Mouse (Mus musculus) ovary, adult 18-20 months (tissue): ENCODE data around the gene Obscn.

Experiments
- DNase-seq: peaks from one replicate; pipeline ENCODE4 v3.0.0; 2022; ENCODE audit warnings: low spot score, mixed read lengths

Obscn gene

DNA sequence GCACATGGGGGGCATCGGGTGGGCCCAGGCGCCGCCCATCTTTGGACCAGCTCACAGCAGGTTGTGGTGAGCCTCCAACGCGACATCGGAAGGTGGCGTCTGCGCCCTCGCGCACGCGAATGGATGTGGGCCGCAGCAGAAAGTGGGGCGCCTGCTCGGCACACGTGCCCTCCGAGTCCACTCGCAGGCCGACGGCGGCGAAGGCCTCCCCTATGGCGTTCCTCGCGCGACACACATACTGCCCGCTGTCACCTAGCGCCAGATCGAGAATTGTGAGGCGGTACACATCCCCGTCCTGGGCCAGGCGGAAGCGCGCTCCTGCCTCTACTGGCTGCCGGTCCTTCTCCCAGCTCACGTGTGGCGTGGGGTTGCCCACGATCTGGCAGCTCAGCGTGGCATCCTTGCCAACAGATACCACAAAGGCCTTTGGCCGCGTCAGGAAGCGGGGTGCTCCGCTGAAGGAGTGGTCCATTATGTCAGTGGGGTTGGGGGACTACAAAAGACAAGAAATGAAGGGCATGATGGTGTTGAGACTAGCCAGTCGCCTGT lies at the start of gene Obscn:
Gene Obscn, minus strand, starts transcription at position 499 of the 549 bp plus-strand sequence.
- DNase-seq: no peak

DNA sequence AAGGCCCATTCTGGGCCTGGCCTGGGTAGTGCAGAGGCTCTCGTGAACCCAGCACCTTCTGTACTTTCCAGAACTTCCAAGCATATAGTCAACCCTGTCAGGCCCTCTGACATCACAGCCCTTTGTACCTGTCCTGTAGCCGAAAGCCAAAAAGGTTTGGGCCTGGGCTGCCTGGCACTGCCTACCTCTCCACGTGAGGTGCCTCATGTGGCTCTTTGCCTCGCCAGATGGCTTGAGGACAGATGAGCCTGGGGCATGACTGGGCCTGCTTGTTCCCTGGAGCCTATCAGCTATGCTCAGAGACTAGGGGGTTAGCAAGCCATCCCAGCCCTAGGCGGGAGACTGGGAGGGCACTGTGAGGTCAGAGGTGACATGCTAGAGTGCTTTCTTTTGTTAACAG lies 49.3 kb upstream of the Obscn start:
- no peak for DNase-seq

DNA sequence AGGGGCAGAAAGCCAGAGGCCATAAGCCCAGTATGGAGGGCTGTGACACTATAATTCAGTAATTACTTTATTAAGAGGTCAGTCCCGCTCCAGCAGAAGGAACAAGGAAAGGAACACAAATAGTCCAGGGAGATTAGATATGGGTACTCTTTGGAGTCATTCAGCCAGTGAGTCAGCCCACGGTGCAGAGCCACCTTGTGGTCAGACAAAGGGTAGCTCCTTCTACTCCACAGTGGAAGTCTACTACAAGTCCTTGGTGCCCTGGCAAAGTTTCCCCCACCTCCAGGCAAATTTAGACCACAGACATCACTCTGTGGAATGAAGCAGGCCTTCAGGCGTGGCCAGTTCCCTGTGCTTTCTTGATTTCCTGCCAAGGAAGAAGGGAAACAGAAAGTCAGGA lies 47.6 kb upstream of the Obscn start:
- DNase-seq: peak; percentile 62

DNA sequence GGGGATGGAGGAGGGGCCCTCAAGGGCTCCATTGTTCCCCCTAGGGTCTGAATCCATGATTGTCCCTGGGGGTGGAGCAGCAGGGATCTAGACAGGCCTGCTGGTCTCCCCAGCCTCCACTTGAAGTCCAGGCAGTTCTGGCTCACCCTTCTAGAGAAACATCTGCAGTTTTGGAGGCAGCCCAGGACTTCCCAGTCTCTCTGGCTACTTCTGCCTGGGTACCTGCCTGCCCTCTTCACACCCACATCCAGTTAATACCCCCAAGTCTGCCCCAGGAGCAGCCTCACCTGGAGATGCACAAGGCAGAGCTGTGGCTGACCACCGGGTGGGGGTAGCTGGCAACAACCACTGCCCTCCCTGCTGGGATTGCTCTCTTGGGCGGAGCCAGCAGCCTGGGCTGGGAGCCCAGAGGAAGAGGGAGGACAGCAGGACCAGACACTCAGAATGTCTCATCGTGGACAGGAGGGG lies 46.7 kb upstream of the Obscn start, which contains the start of gene Gjc2:
Gene Gjc2, minus strand, starts transcription at position 350 of the 468 bp plus-strand sequence.
- DNase-seq: peak; percentile 64

DNA sequence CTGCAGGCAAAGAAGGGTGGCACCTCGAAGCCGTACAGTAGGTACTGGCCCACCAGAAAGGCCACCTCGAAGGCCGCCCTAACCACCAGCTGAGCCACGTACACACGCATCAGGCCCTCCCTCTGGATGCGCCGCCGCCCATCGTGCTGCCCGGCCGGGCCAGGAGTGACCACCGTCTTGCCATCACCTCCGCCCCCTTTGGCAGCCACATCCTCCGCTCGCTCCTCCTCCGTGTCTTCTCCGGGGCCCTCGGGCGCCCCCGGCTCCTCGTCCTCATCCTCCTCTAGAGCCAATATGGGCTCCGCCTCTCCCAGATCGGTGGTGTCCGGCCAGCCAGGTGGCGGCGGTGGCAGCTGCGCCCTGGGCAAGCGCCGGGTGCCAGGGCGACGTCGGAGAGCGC lies 40.7 kb upstream of the Obscn start:
- no peak for DNase-seq

DNA sequence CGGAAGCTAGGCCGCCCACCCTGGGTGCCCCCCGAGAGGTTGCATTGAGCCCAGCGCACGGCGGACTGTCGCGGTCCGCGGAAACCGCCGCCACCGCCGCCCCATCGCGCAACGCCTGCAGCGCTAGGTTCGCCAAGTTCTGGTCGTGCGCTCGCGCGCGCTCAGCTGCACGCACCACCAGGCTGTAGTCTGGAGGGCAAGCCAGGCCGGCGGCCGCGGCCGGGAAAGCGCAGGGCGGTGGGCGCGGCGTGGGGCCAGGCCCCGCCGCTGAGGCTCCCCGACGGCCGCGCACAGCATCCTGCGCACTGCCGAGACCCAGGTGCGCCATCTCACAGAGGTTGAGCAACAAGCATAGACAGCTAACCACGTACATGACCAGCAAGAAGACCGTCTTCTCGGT lies 40.3 kb upstream of the Obscn start:
- no peak for DNase-seq

DNA sequence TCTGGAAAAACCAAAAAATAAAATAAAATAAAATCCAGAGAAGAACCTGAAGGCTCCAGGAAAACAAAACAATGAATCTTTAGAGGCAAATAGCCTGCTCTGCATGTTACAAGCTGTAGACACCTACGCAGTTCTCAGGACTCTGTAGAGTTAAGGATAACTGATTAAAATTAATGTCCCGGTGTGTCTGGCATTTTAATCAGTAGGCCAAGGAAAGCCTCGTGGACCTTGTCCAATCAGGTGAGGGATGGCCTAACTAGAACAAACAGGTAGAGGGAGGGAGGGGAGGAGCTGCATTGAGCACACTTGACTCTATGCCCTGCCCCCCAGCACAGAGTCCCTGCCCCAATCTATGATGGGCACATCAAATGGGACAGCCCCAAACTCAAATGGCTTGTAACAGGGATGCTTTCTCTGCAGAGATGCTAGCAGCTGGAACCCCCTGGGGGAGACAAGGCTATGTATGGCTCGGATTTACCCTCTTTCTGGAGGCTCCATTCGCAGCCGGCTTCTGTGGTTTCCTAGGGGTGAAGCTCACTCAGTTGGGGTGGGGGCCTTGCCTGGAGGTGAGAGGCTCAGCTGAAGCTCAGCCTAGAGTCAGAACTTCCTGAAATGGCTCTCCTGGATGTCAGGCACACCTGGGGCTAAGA lies 38.1 kb upstream of the Obscn start:
- no peak for DNase-seq

DNA sequence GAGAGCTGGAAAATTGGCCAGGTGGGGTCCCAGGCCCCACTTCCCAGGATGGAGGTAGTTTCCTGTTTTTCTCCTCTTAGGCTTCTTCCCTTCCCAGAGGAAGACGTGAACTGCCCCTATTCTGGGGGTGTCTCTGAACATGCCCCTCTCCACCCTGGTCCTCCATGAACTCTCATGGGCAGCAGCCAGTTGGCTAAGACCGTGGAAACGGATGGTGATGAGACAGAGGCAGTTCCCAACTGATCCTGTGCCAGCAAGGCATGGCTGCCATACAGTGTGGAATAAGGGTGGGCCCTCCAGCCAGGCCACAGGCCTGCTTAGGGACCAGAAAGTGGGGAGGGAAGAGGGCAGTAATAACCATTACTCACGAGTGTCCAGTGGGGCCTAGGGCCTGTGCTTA lies 34.3 kb upstream of the Obscn start:
- DNase-seq: no peak

DNA sequence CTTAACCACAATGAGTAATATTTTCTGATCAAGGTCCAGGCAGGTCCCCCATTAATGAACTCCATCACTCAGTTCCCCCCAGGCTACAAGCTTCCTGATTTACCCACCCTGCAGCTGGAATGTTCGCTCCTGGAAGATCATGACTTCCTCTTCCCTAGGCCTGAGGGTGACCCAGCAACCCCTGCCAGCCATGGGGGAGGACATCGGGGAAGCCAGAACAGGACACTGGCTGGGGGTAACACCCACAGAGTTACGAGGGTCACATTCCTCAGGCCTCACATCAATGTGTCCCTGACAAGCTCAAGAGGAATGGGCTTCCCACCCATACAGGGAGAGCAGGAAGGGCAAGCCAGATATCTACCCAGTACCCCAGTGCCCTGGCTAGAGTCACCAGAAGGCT lies 33.6 kb upstream of the Obscn start:
- DNase-seq: no peak

DNA sequence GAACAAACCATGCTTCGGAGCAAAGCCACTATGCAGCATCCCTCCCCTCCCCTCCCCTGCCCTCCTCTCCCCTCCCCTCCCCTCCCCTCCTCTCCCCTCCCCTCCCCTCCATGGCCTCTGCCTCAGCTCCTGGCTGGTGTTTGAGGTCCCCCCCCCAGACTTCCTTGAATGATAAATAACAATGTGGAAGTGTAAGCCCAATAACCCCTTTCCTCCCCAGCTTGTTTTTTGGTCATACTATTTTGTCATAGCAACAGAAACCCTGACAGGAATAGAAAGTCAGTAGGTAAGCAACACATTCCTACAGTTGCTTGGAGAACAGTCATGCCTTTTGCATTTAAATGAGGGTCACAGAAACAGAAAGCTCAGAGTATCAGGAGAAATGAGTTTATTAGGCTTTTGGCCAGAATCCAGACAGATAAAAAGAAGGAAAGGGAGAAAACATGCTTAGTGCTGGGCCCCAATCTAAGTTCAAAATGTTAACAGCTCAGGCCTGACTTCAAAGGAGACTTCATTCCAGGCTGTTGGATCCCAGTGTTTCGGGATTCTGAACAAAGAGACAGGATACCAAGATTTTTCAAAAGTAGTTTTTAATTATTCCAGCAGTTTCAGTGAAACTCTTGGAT lies 29.5 kb upstream of the Obscn start:
- no peak for DNase-seq

DNA sequence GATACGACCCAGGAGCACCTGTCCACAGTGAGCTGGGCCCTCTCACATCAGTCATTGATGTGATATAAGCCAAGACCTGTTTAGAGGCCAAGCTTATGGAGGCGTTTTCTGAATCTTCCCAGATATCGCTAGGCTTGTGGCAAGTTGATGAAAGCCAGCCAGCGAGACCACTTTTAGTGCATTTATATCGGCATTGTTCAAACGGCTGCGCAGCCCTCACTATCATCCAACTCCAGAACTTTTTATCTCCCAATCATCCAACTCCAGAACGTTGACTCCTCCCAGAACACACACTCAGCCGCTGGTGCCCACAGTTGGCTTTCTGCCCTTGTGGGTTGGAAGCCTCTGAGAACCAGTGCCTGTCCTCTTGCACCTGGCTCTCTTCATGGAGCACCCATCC lies 28.2 kb upstream of the Obscn start:
- DNase-seq: no peak

DNA sequence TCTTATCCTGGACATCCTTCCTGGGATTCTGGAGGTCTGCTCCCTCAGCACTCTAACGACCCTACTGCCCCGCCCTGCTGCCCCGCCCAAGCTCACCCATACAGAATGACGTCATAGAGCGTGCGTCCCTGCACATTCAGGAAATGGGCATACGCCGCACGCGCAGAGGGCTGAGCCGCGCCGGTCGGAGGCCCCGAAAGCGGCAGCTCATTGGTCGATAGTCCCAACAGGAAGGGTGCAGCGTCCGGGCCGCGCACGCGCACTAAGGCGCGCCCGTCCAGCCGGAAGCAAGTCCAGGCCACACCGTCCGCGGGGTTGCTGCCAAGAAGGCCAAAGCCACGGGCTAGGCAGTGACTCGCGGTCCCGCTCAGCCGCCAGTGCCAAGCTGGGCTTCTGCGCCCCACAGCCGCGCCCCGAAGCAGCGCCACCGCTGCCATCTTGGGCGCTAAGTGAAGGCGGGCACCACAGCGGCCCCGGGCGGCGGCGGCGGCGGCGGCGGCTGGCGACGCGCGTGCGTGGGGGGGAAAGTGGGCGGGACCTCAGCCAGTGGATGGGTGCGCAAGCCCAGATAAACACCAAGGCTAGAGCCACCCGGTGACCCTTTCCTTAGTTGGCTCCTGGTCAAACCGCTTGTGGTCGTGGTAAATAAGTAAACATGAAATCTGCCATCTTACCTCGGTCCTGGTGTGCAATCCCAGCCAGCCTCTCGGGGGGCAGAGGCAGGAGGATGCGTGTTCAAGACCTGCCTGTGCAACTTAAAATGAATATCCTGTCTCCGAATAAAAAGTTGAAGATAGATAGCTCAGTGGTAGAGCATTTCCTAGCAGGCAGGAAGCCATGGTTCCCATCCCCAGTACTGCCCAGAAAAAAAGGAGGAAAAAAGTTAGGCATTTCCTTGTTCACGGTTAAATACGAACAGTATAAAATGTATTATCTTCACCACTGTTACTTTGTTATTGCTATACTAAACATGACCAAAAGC lies 27.3 kb upstream of the Obscn start, which contains the start of gene Iba57:
Gene Iba57, minus strand, starts transcription at position 485 of the 982 bp plus-strand sequence.
- DNase-seq: peak; percentile 99

DNA sequence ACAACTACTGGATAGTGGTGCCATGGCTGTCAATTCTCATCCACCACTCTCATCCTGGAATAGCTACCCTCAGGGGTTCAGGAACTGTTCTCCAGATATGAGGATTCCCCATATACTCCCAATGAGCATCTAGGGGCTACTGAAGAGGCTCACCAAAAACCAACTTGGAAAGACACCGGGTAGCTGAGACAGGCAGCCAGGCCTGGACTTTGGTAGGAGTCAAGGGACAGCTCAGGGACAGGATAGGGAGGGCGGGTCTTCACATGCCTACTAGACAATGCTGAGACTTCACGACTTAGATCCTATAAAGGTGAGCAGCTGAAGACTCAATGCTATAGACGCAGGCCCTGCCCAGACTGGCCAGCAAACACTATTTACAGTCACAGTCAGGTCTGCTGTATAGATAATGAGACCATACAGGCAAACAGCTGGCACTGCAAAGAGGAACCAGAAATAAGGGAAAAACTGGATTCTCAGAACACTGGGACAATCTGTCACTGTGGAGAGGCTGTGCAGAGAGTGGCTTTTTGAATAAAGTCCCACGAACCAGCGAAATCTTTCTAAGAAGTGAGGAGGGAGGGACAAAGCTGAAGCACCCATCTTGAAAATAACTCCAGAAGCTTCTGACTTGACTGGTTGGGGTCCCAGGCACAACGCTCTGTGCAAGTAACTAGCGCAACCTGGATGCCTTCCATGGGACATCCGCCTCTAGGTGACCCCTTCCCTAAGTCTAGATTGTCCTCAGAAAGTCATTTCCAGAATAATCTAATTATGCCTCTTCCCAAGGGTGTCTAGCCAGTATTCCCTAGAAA lies 26.4 kb upstream of the Obscn start:
- DNase-seq: no peak

DNA sequence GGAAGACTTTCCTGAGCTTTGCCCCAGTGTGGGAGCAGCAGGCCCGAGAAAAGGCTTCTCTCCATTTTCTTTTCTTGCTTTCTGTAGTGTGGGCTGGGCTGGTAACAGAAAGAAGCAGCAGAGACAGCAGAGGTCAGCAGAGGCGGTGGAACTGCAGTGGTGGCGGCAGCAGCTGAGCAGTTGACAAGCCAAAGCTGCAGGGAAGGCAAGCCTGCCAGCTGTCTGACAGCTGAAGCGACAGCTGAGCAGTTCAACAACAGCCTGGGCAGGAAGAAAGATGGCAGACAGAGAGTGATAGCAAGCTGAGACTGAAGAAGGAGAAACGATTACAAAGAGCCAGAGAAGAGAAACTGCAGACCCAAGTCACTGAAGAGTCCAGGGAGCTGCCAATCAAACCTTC lies 25.2 kb upstream of the Obscn start:
- DNase-seq: no peak

DNA sequence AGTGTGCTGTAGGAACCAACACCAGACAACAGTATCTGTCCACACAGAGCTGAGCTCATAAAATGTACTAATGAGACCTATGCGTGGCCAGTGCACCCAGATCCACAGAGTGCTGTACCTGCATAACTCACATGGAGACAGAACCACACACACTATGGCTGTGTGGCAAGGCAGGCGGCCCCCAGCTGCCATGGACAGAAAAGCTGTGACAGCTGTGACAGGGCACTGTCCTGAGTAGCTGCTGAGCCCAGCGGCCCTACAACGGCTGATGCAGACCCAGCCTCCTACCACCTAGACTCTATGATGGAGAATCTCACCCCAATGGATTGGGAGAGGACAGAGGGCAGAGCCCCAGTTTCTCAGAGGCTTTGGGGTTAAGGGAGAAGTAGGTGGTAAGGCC lies 23.4 kb upstream of the Obscn start:
- no peak for DNase-seq

DNA sequence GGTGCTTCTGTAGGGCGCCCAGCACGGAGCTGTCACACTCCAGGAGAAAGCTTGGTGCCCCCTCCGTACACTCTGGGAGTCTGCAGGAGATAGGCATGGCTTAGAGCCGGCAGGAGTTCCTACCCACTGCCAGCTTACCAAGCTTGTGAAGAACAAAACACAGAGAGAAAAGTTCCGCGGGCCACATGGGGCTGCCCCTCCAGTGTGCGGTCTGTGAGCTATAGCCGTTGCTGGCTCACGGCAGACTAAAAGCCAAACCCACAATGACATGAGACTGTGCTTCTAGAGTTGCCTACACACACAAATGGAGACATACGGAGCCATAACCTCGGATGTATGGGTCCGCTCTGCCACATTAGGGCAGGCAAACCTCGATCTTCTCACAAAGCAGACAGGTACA lies 22.9 kb upstream of the Obscn start:
- DNase-seq: no peak

DNA sequence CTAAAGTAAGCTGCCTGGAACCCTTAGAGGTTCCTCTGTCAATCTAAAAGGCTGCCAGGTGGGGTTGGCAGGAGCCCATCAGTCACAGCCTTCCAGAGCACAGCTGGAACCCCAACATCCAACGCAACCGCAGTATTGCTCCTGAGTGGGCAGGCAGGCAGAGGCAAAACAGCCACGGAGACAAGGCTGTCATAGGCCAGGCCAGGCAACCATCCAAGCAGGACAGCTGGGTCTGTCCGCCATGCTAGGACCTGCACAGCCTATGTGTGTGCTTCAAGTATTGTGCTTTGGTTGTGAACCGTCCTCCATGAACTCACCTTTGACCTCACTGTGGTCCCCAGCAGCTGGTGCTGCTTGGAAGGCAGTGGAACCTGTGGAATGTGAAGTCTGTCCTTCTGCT lies 19.7 kb upstream of the Obscn start:
- DNase-seq: no peak

DNA sequence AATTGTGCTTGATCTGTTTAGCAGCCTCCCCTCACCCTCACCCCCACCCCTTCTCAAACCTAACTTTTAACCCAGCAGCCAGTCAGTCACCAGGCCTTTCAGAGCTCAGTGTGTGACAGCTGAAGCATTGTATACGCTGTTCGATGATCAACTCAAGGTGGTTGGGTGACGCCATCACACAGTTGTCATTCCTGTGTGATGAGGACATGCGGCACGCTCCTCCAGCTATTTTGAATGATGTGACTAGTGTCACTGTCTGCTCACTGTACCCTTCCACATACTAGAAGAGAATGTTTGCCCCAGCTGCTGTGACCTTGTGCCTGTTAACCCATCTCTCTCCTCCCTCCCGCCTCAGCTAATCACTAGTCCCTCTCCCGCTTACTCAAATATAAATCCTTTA lies 18.0 kb upstream of the Obscn start:
- DNase-seq: no peak

DNA sequence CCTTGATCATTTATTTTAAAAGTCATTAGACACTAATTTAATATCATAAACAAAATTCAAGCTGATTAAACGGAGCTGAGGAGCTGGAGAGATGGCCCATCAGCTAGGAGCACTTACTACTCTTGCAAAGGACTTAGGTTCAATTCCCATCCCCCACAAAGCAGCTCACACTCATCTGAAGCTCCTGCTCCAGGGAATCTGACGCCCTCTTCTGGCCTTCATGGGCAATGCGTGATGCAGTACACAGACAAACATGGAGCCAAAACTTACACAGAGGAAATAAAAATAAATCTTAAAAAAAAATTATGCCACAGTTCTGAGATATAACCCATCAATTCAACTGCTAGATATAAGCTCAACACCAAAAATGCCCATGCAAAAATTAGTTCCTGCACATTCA lies 15.5 kb upstream of the Obscn start:
- DNase-seq: no peak

DNA sequence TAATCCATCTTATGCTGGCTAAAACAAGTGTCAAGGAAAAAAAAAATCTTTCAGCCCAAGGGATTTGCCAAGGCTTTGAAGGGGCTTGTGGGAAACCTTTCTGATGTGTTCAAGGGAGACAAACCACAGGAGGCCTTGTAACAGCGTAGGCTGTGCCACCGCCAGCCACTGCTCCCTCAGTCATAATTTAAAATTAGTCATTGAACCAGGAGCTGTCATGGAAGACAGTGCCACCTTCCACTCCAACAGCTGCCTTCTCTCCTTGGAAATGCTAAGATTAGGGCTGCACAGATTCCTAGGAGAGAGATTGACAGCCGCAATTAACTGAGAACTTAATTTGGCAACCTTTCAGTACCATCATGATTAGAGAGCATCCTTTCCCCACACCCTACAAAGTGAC lies 13.1 kb upstream of the Obscn start:
- no peak for DNase-seq

DNA sequence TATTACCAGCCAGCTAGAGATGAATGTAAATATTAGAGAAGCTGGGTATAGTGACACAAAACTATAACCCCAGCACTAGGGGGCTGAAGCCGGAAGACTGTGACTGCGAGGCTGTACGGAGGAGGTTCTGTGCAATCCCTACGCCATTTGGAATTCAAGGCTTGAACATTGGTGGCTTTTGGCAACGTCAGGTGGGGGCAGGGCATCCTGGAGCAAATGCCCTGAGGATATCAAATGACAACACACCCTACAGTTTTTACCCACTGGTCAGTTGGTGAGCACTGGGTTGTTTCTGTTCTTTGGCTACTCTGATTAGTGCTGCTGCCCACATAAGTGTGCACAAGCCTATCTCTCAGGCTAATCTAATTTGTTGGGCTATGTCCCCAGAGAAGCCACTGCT lies 6.8 kb upstream of the Obscn start:
- no peak for DNase-seq
